Mouse (Mus musculus) heart, embryonic 10.5 days (tissue): ENCODE measurements at regions not wholly inside any gene's neighbourhood (a gene's known extent, or its start where the extent isn't known, plus 50 kb on each side); places are given as distances from the start of the nearest gene placed in this dataset.
A peak's percentile ranks its signal among the peaks of the same experiment; 100 is the strongest.

Source experiments
- DNase-seq: peaks from one replicate; pipeline ENCODE4 v3.0.0-alpha.2; 2017; ENCODE audit warnings: low spot score
- H3K27ac ChIP-seq: fragments of 300-500 bp; sonication (generic); 2 replicates; pipeline ENCODE4 v1.5.1; 2016; ENCODE audit warnings: mild to moderate bottlenecking
- H3K27me3 ChIP-seq: fragments of 300-500 bp; sonication (generic); 2 replicates; pipeline ENCODE4 v1.6.1; 2016; ENCODE audit warnings: mild to moderate bottlenecking; ENCODE audit not compliant: poor library complexity, insufficient read depth, severe bottlenecking
- H3K36me3 ChIP-seq: fragments of 300-500 bp; sonication (generic); 2 replicates; pipeline ENCODE4 v1.6.1; 2016; ENCODE audit warnings: mild to moderate bottlenecking, moderate library complexity
- H3K4me1 ChIP-seq: fragments of 300-500 bp; sonication (generic); 2 replicates; pipeline ENCODE4 v1.6.1; 2016; ENCODE audit warnings: mild to moderate bottlenecking
- H3K4me3 ChIP-seq: fragments of 300-500 bp; sonication (generic); 2 replicates; pipeline ENCODE4 v1.5.1; 2016; ENCODE audit warnings: mild to moderate bottlenecking, moderate library complexity
- H3K9me3 ChIP-seq: fragments of 300-500 bp; sonication (generic); 2 replicates; pipeline ENCODE4 v1.6.1; 2016; ENCODE audit warnings: mild to moderate bottlenecking, moderate library complexity
- WGBS: fragments of 180-500 bp; shearing (Covaris S2); methylation state at CpG from one replicate; pipeline ENCODE4 v1.1.7; 2016; 5-methylcytosine and 5-hydroxymethylcytosine counted together

- no peak overlapping the region for H3K27ac ChIP-seq
- no peak for DNase-seq
- H3K9me3 ChIP-seq: no peaks in the 10 kb centered on the region
- no peaks in the 10 kb centered on the region for H3K4me1 ChIP-seq
- H3K4me3 ChIP-seq: no peak overlapping the region
- no peaks in the 10 kb centered on the region for H3K36me3 ChIP-seq
- H3K27me3 ChIP-seq: no peaks in the 10 kb centered on the region
Observed at GRCm38 (mm10) chr11:24925135-24925534, 847.3 kb downstream of the Bcl11a start.

- Histone ChIP-seq H3K27me3 (no peaks in the 10 kb centered on the region), H3K4me3 (no peak overlapping the region), H3K36me3 (no peaks in the 10 kb centered on the region), H3K4me1 (no peaks in the 10 kb centered on the region), H3K9me3 (no peaks in the 10 kb centered on the region), H3K27ac (no peak overlapping the region)
- no peak for DNase-seq
Observed at GRCm38 (mm10) chr11:24943646-24944045, 865.8 kb downstream of the Bcl11a start.

- H3K4me1 ChIP-seq: no peaks in the 10 kb centered on the region
- WGBS: 68% methylated on average over 1 of the region's 1 CpGs
- H3K9me3 ChIP-seq: no peaks in the 10 kb centered on the region
- no peak for DNase-seq
- H3K36me3 ChIP-seq: no peaks in the 10 kb centered on the region
- H3K27ac ChIP-seq: no peak overlapping the region
- H3K4me3 ChIP-seq: no peak overlapping the region
- no peaks in the 10 kb centered on the region for H3K27me3 ChIP-seq
Observed at GRCm38 (mm10) chr11:24951161-24951560, 873.3 kb downstream of the Bcl11a start.

- 74% methylated on average over 2 of the region's 2 CpGs for WGBS
- DNase-seq: no peak
- no peaks in the 10 kb centered on the region for H3K9me3 ChIP-seq
- H3K27ac ChIP-seq: no peak overlapping the region
- no peaks in the 10 kb centered on the region for H3K36me3 ChIP-seq
- no peak overlapping the region for H3K4me3 ChIP-seq
- H3K27me3 ChIP-seq: no peaks in the 10 kb centered on the region
- H3K4me1 ChIP-seq: no peaks in the 10 kb centered on the region
Observed at GRCm38 (mm10) chr11:24972359-24972758, 894.5 kb downstream of the Bcl11a start.

GRCm38 (mm10) chr11:24980193-24980665 lies 902.4 kb downstream of the Bcl11a start:
- no peak overlapping the region for H3K27ac ChIP-seq
- H3K4me3 ChIP-seq: no peak overlapping the region
- 82% methylated on average over 9 of the region's 9 CpGs for WGBS
- no peak for DNase-seq
- 0 out of 2 replicates have a peak, but pooled peaks cover 2% of the 10 kb centered on the region for H3K4me1 ChIP-seq
- no peaks in the 10 kb centered on the region for H3K36me3 ChIP-seq
- no peaks in the 10 kb centered on the region for H3K27me3 ChIP-seq
- H3K9me3 ChIP-seq: no peaks in the 10 kb centered on the region

GRCm38 (mm10) chr11:24983060-24983629 lies 905.3 kb downstream of the Bcl11a start:
- Histone ChIP-seq H3K36me3 (no peaks in the 10 kb centered on the region), H3K9me3 (no peaks in the 10 kb centered on the region), H3K4me1 (0 out of 2 replicates have a peak, but pooled peaks cover 2% of the 10 kb centered on the region), H3K4me3 (no peak overlapping the region), H3K27me3 (no peaks in the 10 kb centered on the region), H3K27ac (no peak overlapping the region)
- DNase-seq: no peak
- WGBS: 76% methylated on average over 10 of the region's 10 CpGs

GRCm38 (mm10) chr11:25005491-25005890 lies 927.6 kb downstream of the Bcl11a start:
- Histone ChIP-seq H3K4me1 (peaks cover 11% of the 10 kb centered on the region; the same call in 1 of the 2 replicates), H3K36me3 (no peaks in the 10 kb centered on the region), H3K4me3 (no peak overlapping the region), H3K27ac (no peak overlapping the region), H3K27me3 (no peaks in the 10 kb centered on the region), H3K9me3 (no peaks in the 10 kb centered on the region)
- 16% methylated on average over 5 of the region's 5 CpGs for WGBS
- DNase-seq: peak; percentile 75

GRCm38 (mm10) chr11:25026786-25027185 lies 948.9 kb downstream of the Bcl11a start:
- no peaks in the 10 kb centered on the region for H3K4me1 ChIP-seq
- H3K27me3 ChIP-seq: no peaks in the 10 kb centered on the region
- no peak overlapping the region for H3K4me3 ChIP-seq
- H3K36me3 ChIP-seq: no peaks in the 10 kb centered on the region
- 62% methylated on average over 4 of the region's 4 CpGs for WGBS
- H3K9me3 ChIP-seq: no peaks in the 10 kb centered on the region
- H3K27ac ChIP-seq: no peak overlapping the region
- DNase-seq: no peak

GRCm38 (mm10) chr11:25040983-25041382 lies 963.1 kb downstream of the Bcl11a start:
- no peaks in the 10 kb centered on the region for H3K9me3 ChIP-seq
- no peak overlapping the region for H3K27ac ChIP-seq
- H3K36me3 ChIP-seq: no peaks in the 10 kb centered on the region
- no peaks in the 10 kb centered on the region for H3K27me3 ChIP-seq
- no peak overlapping the region for H3K4me3 ChIP-seq
- H3K4me1 ChIP-seq: peaks cover 3% of the 10 kb centered on the region; the same call in 1 of the 2 replicates
- WGBS: 34% methylated on average over 4 of the region's 4 CpGs
- peak; percentile 74 for DNase-seq

- no peaks in the 10 kb centered on the region for H3K36me3 ChIP-seq
- no peak for DNase-seq
- WGBS: 74% methylated on average over 3 of the region's 3 CpGs
Observed at GRCm38 (mm10) chr11:25042763-25043162, 964.9 kb downstream of the Bcl11a start.

GRCm38 (mm10) chr11:25045339-25045738 lies 967.5 kb downstream of the Bcl11a start:
- Histone ChIP-seq H3K9me3 (no peaks in the 10 kb centered on the region), H3K27me3 (no peaks in the 10 kb centered on the region), H3K4me3 (no peak overlapping the region), H3K27ac (no peak overlapping the region), H3K36me3 (no peaks in the 10 kb centered on the region), H3K4me1 (peaks cover 3% of the 10 kb centered on the region; the same call in 1 of the 2 replicates)
- 60% methylated on average over 3 of the region's 3 CpGs for WGBS
- no peak for DNase-seq

More at GRCm38 (mm10) chr11:25042763-25043162, 964.9 kb downstream of the Bcl11a start:
- Histone ChIP-seq H3K4me3 (no peak overlapping the region), H3K9me3 (no peaks in the 10 kb centered on the region), H3K27me3 (no peaks in the 10 kb centered on the region), H3K4me1 (peaks cover 3% of the 10 kb centered on the region; the same call in 1 of the 2 replicates), H3K27ac (no peak overlapping the region)

- no peak overlapping the region for H3K27ac ChIP-seq
- 68% methylated on average over 7 of the region's 7 CpGs for WGBS
Observed at GRCm38 (mm10) chr11:25045977-25046376, 968.1 kb downstream of the Bcl11a start.

GRCm38 (mm10) chr11:25055698-25056097 lies 977.8 kb downstream of the Bcl11a start:
- Histone ChIP-seq H3K9me3 (no peaks in the 10 kb centered on the region), H3K27ac (no peak overlapping the region), H3K27me3 (no peaks in the 10 kb centered on the region), H3K4me3 (no peak overlapping the region), H3K4me1 (peaks cover 9% of the 10 kb centered on the region; the same call in 1 of the 2 replicates), H3K36me3 (no peaks in the 10 kb centered on the region)
- 60% methylated on average over 2 of the region's 2 CpGs for WGBS
- no peak for DNase-seq

More at GRCm38 (mm10) chr11:25045977-25046376, 968.1 kb downstream of the Bcl11a start:
- Histone ChIP-seq H3K27me3 (no peaks in the 10 kb centered on the region), H3K9me3 (no peaks in the 10 kb centered on the region), H3K4me1 (peaks cover 3% of the 10 kb centered on the region; the same call in 1 of the 2 replicates), H3K36me3 (no peaks in the 10 kb centered on the region), H3K4me3 (no peak overlapping the region)
- DNase-seq: no peak

GRCm38 (mm10) chr11:25057093-25057521 lies 979.3 kb downstream of the Bcl11a start:
- H3K27ac ChIP-seq: peak overlapping the region; percentile 70
- H3K4me3 ChIP-seq: peak overlapping the region; percentile 40; the same call in 1 of the 2 replicates
- H3K36me3 ChIP-seq: no peaks in the 10 kb centered on the region
- peaks cover 9% of the 10 kb centered on the region; the same call in 1 of the 2 replicates for H3K4me1 ChIP-seq
- DNase-seq: peak; percentile 73
- no peaks in the 10 kb centered on the region for H3K27me3 ChIP-seq
- 9% methylated on average over 7 of the region's 7 CpGs for WGBS
- H3K9me3 ChIP-seq: no peaks in the 10 kb centered on the region
